Mouse (Mus musculus) heart, embryonic 15.5 days (tissue): ENCODE data around the gene Oat. TPM values are rescaled to one million over a fixed set of nuclear protein-coding genes. Genes with fewer than 3 reads are reported as not detected.

Source experiments
- ATAC-seq: fragments of 200-750 bp; cut with Nextera tagmentation; replicated peaks from 2 replicates; pipeline ENCODE4 v1.8.0; 2017; ENCODE audit warnings: low read depth, moderate TSS enrichment; ENCODE audit not compliant: insufficient number of reproducible peaks, insufficient read depth, low FRiP score
- H3K27ac ChIP-seq: fragments of 300-500 bp; sonication (generic); 2 replicates; pipeline ENCODE4 v1.5.1; 2015; ENCODE audit warnings: mild to moderate bottlenecking, inconsistent platforms
- H3K27me3 ChIP-seq: fragments of 300-500 bp; sonication (generic); 2 replicates; pipeline ENCODE4 v1.6.1; 2015; ENCODE audit warnings: inconsistent platforms
- H3K36me3 ChIP-seq: fragments of 300-500 bp; sonication (generic); 2 replicates; pipeline ENCODE4 v1.6.1; 2015; ENCODE audit warnings: mild to moderate bottlenecking, inconsistent platforms
- H3K4me1 ChIP-seq: fragments of 300-500 bp; sonication (generic); replicated peaks from 2 replicates; pipeline ENCODE4 v1.6.1; 2015; ENCODE audit warnings: inconsistent platforms
- H3K4me2 ChIP-seq: fragments of 300-500 bp; sonication (generic); 2 replicates; pipeline ENCODE4 v1.6.1; 2015; ENCODE audit warnings: inconsistent platforms, mild to moderate bottlenecking, moderate library complexity
- H3K4me3 ChIP-seq: fragments of 300-500 bp; sonication (generic); 2 replicates; pipeline ENCODE4 v1.5.1; 2015; ENCODE audit warnings: mild to moderate bottlenecking, inconsistent platforms
- H3K9ac ChIP-seq: fragments of 300-500 bp; sonication (generic); 2 replicates; pipeline ENCODE4 v1.6.1; 2015; ENCODE audit warnings: mild to moderate bottlenecking, inconsistent platforms
- H3K9me3 ChIP-seq: fragments of 300-500 bp; sonication (generic); replicated peaks from 2 replicates; pipeline ENCODE4 v1.6.1; 2016; ENCODE audit warnings: inconsistent platforms
- WGBS: fragments of 180-500 bp; shearing (Covaris S2); methylation state at CpG from one replicate; pipeline ENCODE4 v1.1.7; 2015; ENCODE audit warnings: mixed read lengths; 5-methylcytosine and 5-hydroxymethylcytosine counted together
- polyA plus RNA-seq: library from polyadenylated mRNA; unstranded; fragments of >200 nt; fragmentation: Nextera tagmentation; extraction: Ambion mirVana; gene quantifications from 2 replicates; pipeline ENCODE4 v1.2.1, GENCODE M21; 2015

Gene Oat
- polyA plus RNA-seq, 1 experiment from 2014 or later, result 186 TPM

- Histone ChIP-seq H3K9ac (no peak overlapping the region), H3K36me3 (no peaks in the 10 kb centered on the region), H3K4me2 (no peak overlapping the region), H3K4me3 (no peak overlapping the region), H3K9me3 (no peaks in the 10 kb centered on the region), H3K4me1 (no peaks in the 10 kb centered on the region), H3K27me3 (no peaks in the 10 kb centered on the region), H3K27ac (no peak overlapping the region)
- 83% methylated on average over 4 of the region's 4 CpGs for WGBS
- ATAC-seq, result no peak
Measured at GRCm38 (mm10) chr7:132540597-132540996, 35.6 kb downstream of the Oat start.

DNA sequence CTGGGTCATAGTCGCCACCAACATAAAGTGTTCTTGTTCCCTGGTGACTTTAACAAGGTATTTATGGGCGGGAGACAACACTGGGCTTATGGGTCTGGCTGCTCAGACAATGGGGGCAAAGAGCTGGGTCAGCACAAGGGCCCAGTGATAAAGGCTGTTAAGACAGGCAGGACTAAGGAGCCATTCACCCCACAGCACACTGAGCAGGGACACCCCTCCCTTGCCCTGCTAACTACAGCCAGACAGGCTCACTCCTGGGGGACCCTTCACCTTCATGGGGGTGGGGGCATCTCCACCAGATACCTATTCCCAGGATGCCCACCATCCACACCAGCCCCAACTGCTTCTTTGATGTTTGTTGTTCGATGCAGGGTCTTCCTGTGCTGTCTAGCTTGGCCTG is 47.0 kb downstream of the Oat start:
- Histone ChIP-seq H3K27me3 (no peaks in the 10 kb centered on the region), H3K36me3 (no peaks in the 10 kb centered on the region), H3K9ac (no peak overlapping the region), H3K9me3 (no peaks in the 10 kb centered on the region), H3K4me2 (no peak overlapping the region), H3K27ac (no peak overlapping the region), H3K4me3 (no peak overlapping the region), H3K4me1 (no peaks in the 10 kb centered on the region)
- ATAC-seq, result no peak
- 67% methylated on average over 3 of the region's 3 CpGs for WGBS

DNA sequence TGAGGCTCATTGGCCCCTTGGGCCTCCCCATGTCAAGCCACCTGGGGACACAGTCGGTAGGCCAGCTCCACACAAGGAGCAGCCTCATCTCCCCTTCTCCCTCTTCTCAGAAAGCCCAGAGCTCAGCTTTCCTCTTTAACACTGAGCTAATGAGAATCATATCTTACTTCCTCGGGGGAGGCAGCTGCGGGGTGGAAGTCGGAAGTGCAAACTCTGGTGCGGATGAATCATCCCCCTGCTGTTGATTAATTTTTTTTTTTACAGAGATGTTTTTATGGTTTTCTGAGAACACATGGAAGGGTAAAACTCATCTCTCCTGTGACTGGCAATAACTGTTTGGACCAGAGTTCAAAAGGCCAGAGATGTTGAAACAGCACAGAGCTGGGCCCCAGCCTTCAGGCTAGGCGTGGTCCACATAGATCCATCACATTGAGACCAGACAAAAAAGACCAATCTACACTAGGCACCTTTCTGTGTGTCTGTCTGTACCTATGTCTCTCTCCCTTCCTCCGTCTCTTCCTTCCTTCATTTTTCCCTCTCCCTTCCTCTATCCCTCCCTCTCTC is 62.7 kb downstream of the Oat start:
- no peaks in the 10 kb centered on the region for H3K9me3 ChIP-seq
- H3K4me1 ChIP-seq, result peaks cover 7% of the 10 kb centered on the region
- no peaks in the 10 kb centered on the region for H3K27me3 ChIP-seq
- H3K27ac ChIP-seq, result no peak overlapping the region
- no peak overlapping the region for H3K4me2 ChIP-seq
- no peak for ATAC-seq
- H3K9ac ChIP-seq, result no peak overlapping the region
- 65% methylated on average over 7 of the region's 7 CpGs for whole genome bisulfite sequencing
- H3K4me3 ChIP-seq, result no peak overlapping the region
- H3K36me3 ChIP-seq, result no peaks in the 10 kb centered on the region

- H3K9ac ChIP-seq, result no peak overlapping the region
- peaks cover 7% of the 10 kb centered on the region for H3K4me1 ChIP-seq
- ATAC-seq, result no peak
- H3K27ac ChIP-seq, result no peak overlapping the region
- WGBS, result 39% methylated on average over 2 of the region's 2 CpGs
- H3K9me3 ChIP-seq, result no peaks in the 10 kb centered on the region
- H3K27me3 ChIP-seq, result no peaks in the 10 kb centered on the region
- H3K4me2 ChIP-seq, result no peak overlapping the region
- H3K36me3 ChIP-seq, result no peaks in the 10 kb centered on the region
- H3K4me3 ChIP-seq, result no peak overlapping the region
Measured at GRCm38 (mm10) chr7:132509110-132509509, 67.1 kb downstream of the Oat start.

Other genes with a start within 250 kb of the Oat start
- gene Nkx1-2, start 23.2 kb upstream of the Oat start, polyA plus RNA-seq, result not detected in 2 replicates
- gene Lhpp, start 34.2 kb upstream of the Oat start, polyA plus RNA-seq, result 21.3 and 22.6 TPM in 2 replicates
- 14.9 and 19.0 TPM in 2 replicates for gene Fam53b, start 237.5 kb upstream of the Oat start, polyA plus RNA-seq